Mouse (Mus musculus) cerebellum, adult 2 months (tissue): ENCODE measurements at regions not wholly inside any gene's neighbourhood (a gene's known extent, or its start where the extent isn't known, plus 50 kb on each side); places are given as distances from the start of the nearest gene placed in this dataset.

Experiments
- CTCF ChIP-seq: fragments of 200-500 bp; IDR thresholded peaks from 2 replicates; pipeline ENCODE4 v1.5.1; 2011; ENCODE audit warnings: low read depth, mild to moderate bottlenecking, control low read depth, low read length, moderate library complexity, borderline replicate concordance; ENCODE audit not compliant: insufficient read depth
- POLR2A ChIP-seq: fragments of 200-500 bp; IDR thresholded peaks from 2 replicates; pipeline ENCODE4 v1.6.1; 2011; ENCODE audit warnings: low read length, control low read depth, borderline replicate concordance; ENCODE audit not compliant: insufficient read depth

GRCm38 (mm10) chr17:64505956-64506355, 94.6 kb upstream of the Man2a1 start:
- TF ChIP-seq POLR2A (no peak), CTCF (no peak)
